Mouse (Mus musculus): ENCODE results near the gene Nacc1. TPM values are rescaled to one million over a fixed set of nuclear protein-coding genes. Genes with fewer than 3 reads are reported as not detected.

The Nacc1 gene
- total RNA-seq (2014; fragmentation: Nextera tagmentation) (92.9 and 98.1 TPM in 2 replicates), total RNA-seq (2017) (46.5 and 59.2 TPM in 2 replicates)

GRCm38 (mm10) chr8:84687705-84688100, at the start of gene Nacc1:
Nacc1 (minus strand) TSS chr8:84687862.
- ATAC-seq (replicated peaks; ENCODE audit: poor library complexity, severe bottlenecking): peak; percentile 70

GRCm38 (mm10) chr8:84736521-84736920, 48.9 kb upstream of the Nacc1 start:
- no peak for ATAC-seq (replicated peaks; ENCODE audit: poor library complexity, severe bottlenecking)

DNA sequence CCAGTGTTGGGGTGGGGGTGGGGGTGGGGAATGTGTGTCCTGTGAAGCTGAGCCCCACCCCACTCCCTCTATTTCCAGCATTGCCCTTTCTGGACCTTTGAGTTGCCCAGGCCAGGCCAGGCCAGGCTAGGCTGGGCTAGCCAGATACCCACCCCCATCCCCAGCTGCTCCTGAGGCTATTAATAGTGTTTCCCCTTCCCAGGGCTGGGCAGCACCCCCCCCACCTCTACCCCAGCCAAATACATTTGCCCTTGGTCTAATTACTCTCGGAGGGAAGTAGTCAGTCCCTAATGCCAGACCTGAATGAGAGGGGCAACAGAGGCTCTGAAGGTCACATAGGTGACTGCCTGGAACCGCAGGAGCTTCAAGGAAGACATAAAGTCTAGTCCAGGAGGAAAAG, 47.9 kb upstream of the Nacc1 start:
- no peak for ATAC-seq (replicated peaks; ENCODE audit: poor library complexity, severe bottlenecking)

GRCm38 (mm10) chr8:84734680-84735079, 47.0 kb upstream of the Nacc1 start:
- no peak for ATAC-seq (replicated peaks; ENCODE audit: poor library complexity, severe bottlenecking)

DNA sequence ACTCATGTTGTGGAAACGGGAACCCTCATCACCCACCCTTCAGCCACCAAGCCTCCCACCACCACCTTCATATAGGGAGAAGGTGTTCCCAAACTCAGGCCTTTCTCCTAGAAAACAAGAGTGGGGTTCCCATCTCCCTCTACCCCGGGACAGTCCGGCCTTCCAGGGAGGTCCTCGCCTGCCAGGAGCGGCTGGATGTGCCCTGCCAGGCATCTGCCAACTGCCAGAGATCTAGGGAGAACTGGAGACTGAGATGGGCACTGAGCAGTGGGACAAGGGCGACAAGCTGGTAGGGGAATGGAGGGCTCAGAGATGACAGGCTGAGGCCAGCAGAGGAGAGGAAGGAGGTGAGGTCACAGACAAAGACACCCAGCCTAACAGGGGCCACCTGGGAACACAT, 46.3 kb upstream of the Nacc1 start:
- no peak for ATAC-seq (replicated peaks; ENCODE audit: poor library complexity, severe bottlenecking)

DNA sequence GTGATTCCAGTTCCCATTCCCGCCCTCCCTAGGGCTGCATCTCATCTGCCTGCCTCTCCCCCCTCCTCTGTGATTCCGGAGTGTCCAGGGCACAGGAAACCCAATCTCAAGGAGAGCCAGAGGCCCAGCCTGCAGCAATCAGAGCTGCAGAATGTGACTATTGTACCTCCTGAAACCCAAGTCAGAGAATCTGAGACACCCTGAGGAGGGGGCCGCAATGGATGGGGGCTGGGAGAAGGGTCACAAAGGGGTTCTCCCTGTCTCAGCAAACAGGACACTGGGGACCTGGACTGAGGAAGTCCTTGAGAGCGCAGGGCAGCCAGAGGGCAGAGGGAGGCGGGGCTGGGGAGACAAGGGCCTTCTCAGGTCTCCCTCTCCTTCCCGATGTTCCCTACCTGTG, 45.3 kb upstream of the Nacc1 start:
- ATAC-seq (replicated peaks; ENCODE audit: poor library complexity, severe bottlenecking): no peak

DNA sequence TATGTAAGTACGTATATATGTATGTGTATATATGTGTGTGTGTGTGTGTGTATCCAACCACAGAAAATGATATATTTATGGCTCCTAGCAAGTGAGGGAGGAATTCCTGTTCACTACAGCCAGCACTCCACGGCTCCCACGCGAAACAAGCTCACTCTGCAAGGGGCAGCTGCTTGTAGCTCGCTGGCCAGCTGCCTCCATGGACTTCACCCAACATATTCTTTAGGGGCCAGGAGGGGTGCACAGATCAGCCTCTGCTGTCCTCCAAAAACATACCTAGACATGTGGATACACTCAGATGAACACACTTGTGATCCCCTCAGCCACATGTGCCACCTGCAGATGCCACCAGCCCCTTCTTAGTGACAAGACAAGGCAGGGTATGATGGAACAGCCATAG, 44.9 kb upstream of the Nacc1 start:
- ATAC-seq (replicated peaks; ENCODE audit: poor library complexity, severe bottlenecking): no peak

- no peak for ATAC-seq (replicated peaks; ENCODE audit: poor library complexity, severe bottlenecking)
Observed at GRCm38 (mm10) chr8:84731371-84732177, 43.9 kb upstream of the Nacc1 start.

DNA sequence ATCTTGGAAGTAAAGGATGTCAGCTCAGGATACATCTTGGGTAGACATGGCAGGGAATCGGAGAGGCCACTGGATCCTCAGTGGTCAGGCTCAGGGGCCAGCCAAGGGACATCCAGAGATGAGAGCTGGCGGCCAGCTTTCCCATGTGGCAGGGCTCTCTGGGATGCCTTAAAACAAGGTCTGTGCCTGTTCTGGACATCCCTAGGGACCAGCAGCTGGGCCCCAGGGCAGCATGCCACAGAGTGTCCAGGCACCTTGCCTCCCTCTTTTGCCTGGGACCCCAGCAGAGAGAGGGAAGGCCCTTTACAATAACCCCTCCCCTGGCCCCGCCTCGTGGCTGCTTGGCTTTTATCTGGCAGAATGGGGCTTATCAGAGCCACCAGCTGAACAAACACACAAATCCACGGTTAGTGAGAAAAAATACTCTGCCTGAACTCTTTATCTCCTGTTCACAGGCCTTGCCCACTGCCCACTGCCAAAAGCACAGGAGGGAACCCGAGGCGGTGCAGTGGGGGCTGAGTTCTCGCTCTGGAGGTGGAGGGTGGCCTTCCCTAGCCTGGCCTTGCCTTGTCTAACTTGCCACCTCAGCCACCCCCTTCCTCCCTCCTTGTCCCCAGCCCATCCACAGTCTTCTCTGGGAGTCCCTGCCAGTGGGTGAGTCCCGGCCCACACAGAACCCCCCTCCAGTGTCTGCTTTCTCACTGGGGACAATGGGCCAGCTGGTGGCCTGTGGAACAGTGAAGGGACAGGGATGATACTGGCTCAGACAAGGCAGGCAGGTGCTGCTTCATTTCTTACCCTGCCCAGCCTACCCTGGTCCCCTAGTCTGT, 43.1 kb upstream of the Nacc1 start:
- ATAC-seq (replicated peaks; ENCODE audit: poor library complexity, severe bottlenecking): peak; percentile 15; the same call in 1 of the 2 replicates

DNA sequence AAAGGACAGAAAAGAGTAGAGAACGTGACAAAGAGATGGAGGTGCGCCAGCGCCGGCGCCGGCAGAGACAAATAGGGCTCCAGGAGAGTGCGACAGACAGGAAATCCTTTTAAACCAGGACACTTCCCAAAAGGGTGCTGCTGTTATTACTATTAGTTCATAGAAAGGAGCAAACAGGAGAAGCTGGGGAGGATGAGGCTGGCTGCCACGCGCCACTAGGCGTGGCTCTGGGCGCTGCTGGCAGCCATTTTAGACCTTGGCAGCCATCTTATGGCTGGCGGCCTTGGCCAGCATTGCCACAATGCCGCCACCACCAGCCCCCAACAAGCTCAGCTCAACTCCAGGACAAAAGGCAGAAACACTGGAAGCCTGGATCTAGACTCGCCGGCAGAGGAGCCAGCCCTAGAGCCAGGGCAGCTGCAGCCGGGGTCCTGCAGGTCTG, 42.3 kb upstream of the Nacc1 start:
- no peak for ATAC-seq (replicated peaks; ENCODE audit: poor library complexity, severe bottlenecking)

- ATAC-seq (replicated peaks; ENCODE audit: poor library complexity, severe bottlenecking): no peak
Observed at GRCm38 (mm10) chr8:84728474-84728873, 40.8 kb upstream of the Nacc1 start.

DNA sequence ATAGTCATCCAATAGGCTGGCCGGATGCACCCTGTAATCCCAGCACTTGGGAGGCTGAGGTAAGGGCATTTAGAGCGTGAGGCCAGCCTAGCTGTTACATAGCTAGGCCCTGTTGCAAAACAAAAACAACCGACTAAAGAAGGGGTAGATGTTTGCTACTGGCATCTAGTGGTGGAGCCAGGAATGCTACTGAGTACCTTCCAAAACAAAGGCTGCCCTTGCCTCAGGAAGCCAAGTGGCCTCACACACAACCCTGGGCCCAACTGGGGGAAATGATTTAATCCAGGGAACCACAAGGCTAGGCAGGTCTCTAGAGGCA, 38.2 kb upstream of the Nacc1 start:
- peak; percentile 50 for ATAC-seq (replicated peaks; ENCODE audit: poor library complexity, severe bottlenecking)

- ATAC-seq (replicated peaks; ENCODE audit: poor library complexity, severe bottlenecking): no peak
Observed at GRCm38 (mm10) chr8:84725246-84725940, 37.7 kb upstream of the Nacc1 start.

- ATAC-seq (replicated peaks; ENCODE audit: poor library complexity, severe bottlenecking): no peak
Observed at GRCm38 (mm10) chr8:84724683-84725082, 37.0 kb upstream of the Nacc1 start.

- 0 out of 2 replicates have a peak, but pooled peaks have one; percentile 4 for ATAC-seq (replicated peaks; ENCODE audit: poor library complexity, severe bottlenecking)
Observed at GRCm38 (mm10) chr8:84723571-84723900, 35.9 kb upstream of the Nacc1 start.

- ATAC-seq (replicated peaks; ENCODE audit: poor library complexity, severe bottlenecking): peak; percentile 84
Observed at GRCm38 (mm10) chr8:84722850-84723570, 35.3 kb upstream of the Nacc1 start, which contains the start of gene G430095P16Rik. G430095P16Rik (plus strand) TSS chr8:84723007.

GRCm38 (mm10) chr8:84722530-84722849, 34.8 kb upstream of the Nacc1 start:
- ATAC-seq (replicated peaks; ENCODE audit: poor library complexity, severe bottlenecking): no peak

GRCm38 (mm10) chr8:84718959-84719690, 31.5 kb upstream of the Nacc1 start:
- ATAC-seq (replicated peaks; ENCODE audit: poor library complexity, severe bottlenecking): no peak

- ATAC-seq (replicated peaks; ENCODE audit: poor library complexity, severe bottlenecking): no peak
Observed at GRCm38 (mm10) chr8:84718476-84718875, 30.8 kb upstream of the Nacc1 start.

DNA sequence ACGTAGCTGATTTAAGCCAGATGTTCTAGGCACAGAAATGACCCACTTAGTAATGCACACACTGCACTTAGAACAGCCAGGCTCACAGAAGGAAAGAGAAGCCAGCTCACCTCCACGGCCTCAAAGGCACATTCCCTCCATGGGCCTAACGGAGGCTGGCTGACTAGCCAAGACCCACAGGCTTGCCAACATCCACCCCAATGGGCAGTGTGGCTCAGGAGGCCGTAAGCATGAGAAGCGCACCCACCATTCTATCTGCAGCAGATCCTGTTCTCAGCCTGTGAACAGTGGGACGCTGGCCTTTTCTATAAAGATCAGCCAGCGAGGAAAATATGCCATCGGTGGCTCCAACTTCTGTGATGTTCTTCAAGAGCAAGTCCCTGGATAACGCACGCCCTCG, 29.1 kb upstream of the Nacc1 start:
- ATAC-seq (replicated peaks; ENCODE audit: poor library complexity, severe bottlenecking): no peak

Measured in granulocyte monocyte progenitor cell, adult 5-6 weeks (primary cell).